Mouse (Mus musculus): ENCODE results near the gene Gm10681.

GRCm38 (mm10) chr3:98587721-98588120, 886 bp downstream of the Gm10681 start:
- TF ChIP-seq NELFE (IDR thresholded peaks at IDR 0.05; ENCODE audit: low read depth, low read length): no peak
- no peak for TF ChIP-seq MXI1 (IDR thresholded peaks at IDR 0.05; ENCODE audit: low read depth, low read length)
- TF ChIP-seq ZNF384 (IDR thresholded peaks at IDR 0.05; ENCODE audit: low read depth, low read length): no peak
- no peak for TF ChIP-seq USF2 (IDR thresholded peaks at IDR 0.05; ENCODE audit: borderline replicate concordance in 1 of 2, insufficient read depth in 1 of 2, low read depth in 1 of 2, low read length in 2 of 2)
- no peak for TF ChIP-seq ZKSCAN1 (IDR thresholded peaks at IDR 0.05; ENCODE audit: low read depth, low read length)
- TF ChIP-seq BHLHE40 (IDR thresholded peaks at IDR 0.05; ENCODE audit: borderline replicate concordance, low read depth, low read length): no peak
- no peak for TF ChIP-seq ELF1 (IDR thresholded peaks at IDR 0.05; ENCODE audit: low read depth, low read length)
- TF ChIP-seq CTCF (IDR thresholded peaks at IDR 0.05 in 2 of 3, conservative IDR thresholded peaks at IDR 0.05 in 1 of 3; ENCODE audit: control insufficient read depth in 1 of 3, insufficient read depth in 1 of 3, low read depth in 2 of 3, low read length in 3 of 3, poor library complexity in 1 of 3, severe bottlenecking in 1 of 3): no peak
- no peak for TF ChIP-seq JUND (IDR thresholded peaks at IDR 0.05; ENCODE audit: low read depth, low read length)
- no peak for TF ChIP-seq POLR2AphosphoS5 (IDR thresholded peaks at IDR 0.05; ENCODE audit: borderline replicate concordance, low read depth, low read length)
- TF ChIP-seq CHD1 (IDR thresholded peaks at IDR 0.05; ENCODE audit: low read depth, low read length): no peak
- no peak for TF ChIP-seq POLR2AphosphoS2 (IDR thresholded peaks at IDR 0.05; ENCODE audit: low read length)
- no peak for TF ChIP-seq POLR2A (IDR thresholded peaks at IDR 0.05; ENCODE audit: control insufficient read depth in 1 of 2, insufficient read depth in 1 of 2, low read depth in 1 of 2, low read length in 2 of 2, poor library complexity in 1 of 2)
